Mouse (Mus musculus): Measurements from ENCODE around the gene Olfr316. TPM values are rescaled to one million over a fixed set of nuclear protein-coding genes. Genes with fewer than 3 reads are reported as not detected.

Olfr316 gene
- polyA plus RNA-seq, 1 experiment from 2014 or later = not detected

Other genes with a start within 250 kb of the Olfr316 start
- not detected in 2 replicates for gene Olfr330, start 217.9 kb upstream of the Olfr316 start, polyA plus RNA-seq (2015; fragmentation: Nextera tagmentation; extraction: Ambion mirVana)
- gene Olfr329-ps, start 206.3 kb upstream of the Olfr316 start, polyA plus RNA-seq (2015; fragmentation: Nextera tagmentation; extraction: Ambion mirVana) = not detected in 2 replicates
- gene Olfr328, start 197.1 kb upstream of the Olfr316 start, polyA plus RNA-seq (2015; fragmentation: Nextera tagmentation; extraction: Ambion mirVana) = not detected in 2 replicates
- gene Olfr224, start 182.2 kb upstream of the Olfr316 start, polyA plus RNA-seq (2015; fragmentation: Nextera tagmentation; extraction: Ambion mirVana) = not detected in 2 replicates
- gene Olfr325, start 175.0 kb upstream of the Olfr316 start, polyA plus RNA-seq (2015; fragmentation: Nextera tagmentation; extraction: Ambion mirVana) = not detected in 2 replicates
- not detected in 2 replicates for gene Olfr324, start 157.6 kb upstream of the Olfr316 start, polyA plus RNA-seq (2015; fragmentation: Nextera tagmentation; extraction: Ambion mirVana)
- not detected in 2 replicates for gene 2210407C18Rik, start 136.7 kb upstream of the Olfr316 start, polyA plus RNA-seq (2015; fragmentation: Nextera tagmentation; extraction: Ambion mirVana)
- gene Olfr323, start 122.2 kb upstream of the Olfr316 start, polyA plus RNA-seq (2015; fragmentation: Nextera tagmentation; extraction: Ambion mirVana) = not detected in 2 replicates
- not detected in 2 replicates for gene Trim58, start 112.3 kb upstream of the Olfr316 start, polyA plus RNA-seq (2015; fragmentation: Nextera tagmentation; extraction: Ambion mirVana)
- not detected in 2 replicates for gene Olfr322, start 94.0 kb upstream of the Olfr316 start, polyA plus RNA-seq (2015; fragmentation: Nextera tagmentation; extraction: Ambion mirVana)
- not detected in 2 replicates for gene Olfr320, start 71.6 kb upstream of the Olfr316 start, polyA plus RNA-seq (2015; fragmentation: Nextera tagmentation; extraction: Ambion mirVana)
- not detected in 2 replicates for gene Olfr319, start 53.6 kb upstream of the Olfr316 start, polyA plus RNA-seq (2015; fragmentation: Nextera tagmentation; extraction: Ambion mirVana)
- not detected in 2 replicates for gene Olfr318, start 28.7 kb upstream of the Olfr316 start, polyA plus RNA-seq (2015; fragmentation: Nextera tagmentation; extraction: Ambion mirVana)
- not detected in 2 replicates for gene Olfr317, start 13.5 kb upstream of the Olfr316 start, polyA plus RNA-seq (2015; fragmentation: Nextera tagmentation; extraction: Ambion mirVana)
- gene Olfr315, start 20.5 kb downstream of the Olfr316 start, polyA plus RNA-seq (2015; fragmentation: Nextera tagmentation; extraction: Ambion mirVana) = not detected in 2 replicates
- not detected in 2 replicates for gene Olfr314, start 30.2 kb downstream of the Olfr316 start, polyA plus RNA-seq (2015; fragmentation: Nextera tagmentation; extraction: Ambion mirVana)
- not detected in 2 replicates for gene Fam183b, start 49.2 kb downstream of the Olfr316 start, polyA plus RNA-seq (2015; fragmentation: Nextera tagmentation; extraction: Ambion mirVana)
- gene Olfr313, start 62.3 kb downstream of the Olfr316 start, polyA plus RNA-seq (2015; fragmentation: Nextera tagmentation; extraction: Ambion mirVana) = not detected in 2 replicates
- gene Olfr312, start 76.5 kb downstream of the Olfr316 start, polyA plus RNA-seq (2015; fragmentation: Nextera tagmentation; extraction: Ambion mirVana) = not detected in 2 replicates
- not detected in 2 replicates for gene Olfr311, start 86.5 kb downstream of the Olfr316 start, polyA plus RNA-seq (2015; fragmentation: Nextera tagmentation; extraction: Ambion mirVana)
- gene Gm12258, start 94.4 kb downstream of the Olfr316 start, polyA plus RNA-seq (2015; fragmentation: Nextera tagmentation; extraction: Ambion mirVana) = 8.2 and 8.9 TPM in 2 replicates
- gene 2810021J22Rik, start 114.5 kb downstream of the Olfr316 start, polyA plus RNA-seq (2015; fragmentation: Nextera tagmentation; extraction: Ambion mirVana) = 7.2 and 9.1 TPM in 2 replicates
- 6.2 and 6.8 TPM in 2 replicates for gene Zfp39, start 151.5 kb downstream of the Olfr316 start, polyA plus RNA-seq (2015; fragmentation: Nextera tagmentation; extraction: Ambion mirVana)
- 0.19 TPM in 1 of 2 replicates, not detected in the other for gene Btnl10, start 165.2 kb downstream of the Olfr316 start, polyA plus RNA-seq (2015; fragmentation: Nextera tagmentation; extraction: Ambion mirVana)
- gene Rnf187, start 186.2 kb downstream of the Olfr316 start, polyA plus RNA-seq (2015; fragmentation: Nextera tagmentation; extraction: Ambion mirVana) = 202 and 230 TPM in 2 replicates
- gene Hist3h2ba, start 196.2 kb downstream of the Olfr316 start, polyA plus RNA-seq (2015; fragmentation: Nextera tagmentation; extraction: Ambion mirVana) = 12.6 and 31.7 TPM in 2 replicates
- gene Hist3h2a, start 202.0 kb downstream of the Olfr316 start, polyA plus RNA-seq (2015; fragmentation: Nextera tagmentation; extraction: Ambion mirVana) = 24.8 and 26.9 TPM in 2 replicates
- 0.60 and 0.62 TPM in 2 replicates for gene Trim17, start 202.0 kb downstream of the Olfr316 start, polyA plus RNA-seq (2015; fragmentation: Nextera tagmentation; extraction: Ambion mirVana)
- 20.4 and 23.9 TPM in 2 replicates for gene Trim11, start 225.4 kb downstream of the Olfr316 start, polyA plus RNA-seq (2015; fragmentation: Nextera tagmentation; extraction: Ambion mirVana)

Measured in limb, embryonic 15.5 days (tissue).